Mouse (Mus musculus) lung, embryonic 16.5 days (tissue): Measurements from ENCODE around the gene Ppfia4. TPM values are rescaled to one million over a fixed set of nuclear protein-coding genes. Genes with fewer than 3 reads are reported as not detected.

ENCODE experiments used
- ATAC-seq: fragments of 200-750 bp; cut with Nextera tagmentation; 2 replicates; pipeline ENCODE4 v1.8.0; 2017; ENCODE audit warnings: low read depth, mild to moderate bottlenecking, moderate library complexity
- H3K27ac ChIP-seq: fragments of 300-500 bp; sonication (generic); 2 replicates; pipeline ENCODE4 v1.5.1; 2014; ENCODE audit warnings: mild to moderate bottlenecking, control low read depth, low read length
- H3K27me3 ChIP-seq: fragments of 300-500 bp; sonication (generic); 2 replicates; pipeline ENCODE4 v1.6.1; 2014; ENCODE audit warnings: low read depth, low read length, mixed read lengths; ENCODE audit not compliant: control insufficient read depth, insufficient read depth
- H3K36me3 ChIP-seq: fragments of 300-500 bp; sonication (generic); 2 replicates; pipeline ENCODE4 v1.6.1; 2014; ENCODE audit warnings: low read length; ENCODE audit not compliant: control insufficient read depth, insufficient read depth
- H3K4me1 ChIP-seq: fragments of 300-500 bp; sonication (generic); replicated peaks from 2 replicates; pipeline ENCODE4 v1.6.1; 2014; ENCODE audit warnings: low read length, mixed read lengths; ENCODE audit not compliant: control insufficient read depth, insufficient read depth
- H3K4me2 ChIP-seq: fragments of 300-500 bp; sonication (generic); 2 replicates; pipeline ENCODE4 v1.6.1; 2014; ENCODE audit warnings: low read depth, low read length, control low read depth
- H3K4me3 ChIP-seq: fragments of 300-500 bp; sonication (generic); 2 replicates; pipeline ENCODE4 v1.5.1; 2014; ENCODE audit warnings: mild to moderate bottlenecking, low read length, control low read depth
- H3K9ac ChIP-seq: fragments of 300-500 bp; sonication (generic); 2 replicates; pipeline ENCODE4 v1.6.1; 2014; ENCODE audit warnings: low read length, control low read depth
- H3K9me3 ChIP-seq: fragments of 300-500 bp; sonication (generic); 2 replicates; pipeline ENCODE4 v1.6.1; 2016; ENCODE audit warnings: low read length; ENCODE audit not compliant: control insufficient read depth
- WGBS: fragments of 180-500 bp; shearing (Covaris S2); extraction: QIAGEN DNeasy Blood & Tissue Kit; methylation state at CpG from one replicate; pipeline ENCODE4 v1.1.7; 2014; 5-methylcytosine and 5-hydroxymethylcytosine counted together
- polyA plus RNA-seq: library from polyadenylated mRNA; unstranded; fragments of >200 nt; fragmentation: Nextera tagmentation; extraction: Ambion mirVana; gene quantifications from 2 replicates; pipeline ENCODE4 v1.2.1, GENCODE M21; 2015

Gene Ppfia4
- polyA plus RNA-seq, 1 experiment from 2014 or later: 2.9 TPM

DNA sequence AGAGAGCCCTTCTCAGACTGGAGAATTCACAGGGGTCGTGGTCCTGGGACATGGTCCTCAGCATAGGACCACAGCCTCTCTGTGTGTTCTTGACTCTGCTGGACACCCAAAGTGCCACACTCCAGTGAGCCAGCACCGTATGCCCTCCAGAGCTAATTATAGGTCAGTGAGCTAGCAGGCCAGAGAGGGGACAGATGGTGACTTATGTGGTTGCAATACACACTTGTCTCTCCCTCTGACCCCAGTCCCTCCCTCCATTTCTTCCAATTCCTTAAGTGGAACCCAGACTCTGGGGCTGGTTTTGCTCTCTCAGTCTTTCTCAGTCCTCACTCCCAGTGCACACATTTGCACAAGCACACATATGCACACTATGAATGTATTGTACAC, 9.5 kb upstream of the Ppfia4 start:
- Histone ChIP-seq H3K27ac (no peak overlapping the region), H3K36me3 (peaks cover 13% of the 10 kb centered on the region), H3K9me3 (no peaks in the 10 kb centered on the region), H3K9ac (no peak overlapping the region), H3K27me3 (no peaks in the 10 kb centered on the region), H3K4me1 (peaks cover 3% of the 10 kb centered on the region; the same call in 1 of the 2 replicates), H3K4me2 (no peak overlapping the region), H3K4me3 (no peak overlapping the region)
- ATAC-seq: no peak
- 67% methylated on average over 2 of the region's 2 CpGs for WGBS

GRCm38 (mm10) chr1:134341641-134342277, 9.0 kb upstream of the Ppfia4 start:
- ATAC-seq: no peak
- Histone ChIP-seq H3K36me3 (peaks cover 10% of the 10 kb centered on the region), H3K27me3 (no peaks in the 10 kb centered on the region), H3K9me3 (no peaks in the 10 kb centered on the region), H3K9ac (no peak overlapping the region), H3K4me2 (no peak overlapping the region), H3K4me3 (no peak overlapping the region), H3K27ac (no peak overlapping the region), H3K4me1 (peaks cover 3% of the 10 kb centered on the region; the same call in 1 of the 2 replicates)
- 76% methylated on average over 5 of the region's 5 CpGs for WGBS

- Histone ChIP-seq H3K27me3 (no peaks in the 10 kb centered on the region), H3K4me2 (no peak overlapping the region), H3K4me3 (no peak overlapping the region), H3K4me1 (peaks cover 3% of the 10 kb centered on the region; the same call in 1 of the 2 replicates), H3K36me3 (no peaks in the 10 kb centered on the region), H3K9ac (no peak overlapping the region), H3K9me3 (no peaks in the 10 kb centered on the region), H3K27ac (no peak overlapping the region)
- ATAC-seq: no peak
- WGBS: 91% methylated on average over 18 of the region's 18 CpGs
Observed at GRCm38 (mm10) chr1:134339757-134340619, 7.3 kb upstream of the Ppfia4 start.

DNA sequence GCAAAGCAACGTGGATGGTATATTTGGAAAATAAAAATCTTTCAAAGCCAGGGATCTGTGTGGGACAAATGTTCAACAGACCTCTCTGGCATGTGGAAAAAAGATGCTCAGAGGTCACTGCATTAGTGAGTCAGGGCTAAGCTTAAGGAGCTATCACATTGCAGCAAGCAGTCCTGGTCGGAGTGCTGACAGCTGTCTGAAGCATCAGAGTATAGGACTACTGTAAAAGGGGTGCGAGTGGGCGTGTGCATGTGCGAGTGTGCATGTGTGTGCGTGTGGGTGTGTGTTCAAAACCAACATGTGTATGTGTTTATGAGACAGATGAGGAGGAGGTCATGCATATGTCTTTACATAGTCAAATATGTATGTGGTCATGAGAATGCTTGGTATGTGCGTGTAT, 6.4 kb upstream of the Ppfia4 start:
- no peaks in the 10 kb centered on the region for H3K36me3 ChIP-seq
- WGBS: 86% methylated on average over 7 of the region's 7 CpGs
- no peak overlapping the region for H3K9ac ChIP-seq
- H3K4me3 ChIP-seq: no peak overlapping the region
- no peak overlapping the region for H3K27ac ChIP-seq
- no peaks in the 10 kb centered on the region for H3K9me3 ChIP-seq
- 0 out of 2 replicates have a peak, but pooled peaks cover 3% of the 10 kb centered on the region for H3K4me1 ChIP-seq
- ATAC-seq: no peak
- H3K4me2 ChIP-seq: no peak overlapping the region
- no peaks in the 10 kb centered on the region for H3K27me3 ChIP-seq

GRCm38 (mm10) chr1:134336958-134337710, 4.4 kb upstream of the Ppfia4 start:
- H3K9me3 ChIP-seq: no peaks in the 10 kb centered on the region
- H3K4me3 ChIP-seq: no peak overlapping the region
- H3K27me3 ChIP-seq: no peaks in the 10 kb centered on the region
- no peak overlapping the region for H3K27ac ChIP-seq
- H3K9ac ChIP-seq: no peak overlapping the region
- 64% methylated on average over 11 of the region's 11 CpGs for WGBS
- ATAC-seq: no peak
- no peaks in the 10 kb centered on the region for H3K36me3 ChIP-seq
- no peak overlapping the region for H3K4me2 ChIP-seq
- peaks cover 10% of the 10 kb centered on the region for H3K4me1 ChIP-seq

DNA sequence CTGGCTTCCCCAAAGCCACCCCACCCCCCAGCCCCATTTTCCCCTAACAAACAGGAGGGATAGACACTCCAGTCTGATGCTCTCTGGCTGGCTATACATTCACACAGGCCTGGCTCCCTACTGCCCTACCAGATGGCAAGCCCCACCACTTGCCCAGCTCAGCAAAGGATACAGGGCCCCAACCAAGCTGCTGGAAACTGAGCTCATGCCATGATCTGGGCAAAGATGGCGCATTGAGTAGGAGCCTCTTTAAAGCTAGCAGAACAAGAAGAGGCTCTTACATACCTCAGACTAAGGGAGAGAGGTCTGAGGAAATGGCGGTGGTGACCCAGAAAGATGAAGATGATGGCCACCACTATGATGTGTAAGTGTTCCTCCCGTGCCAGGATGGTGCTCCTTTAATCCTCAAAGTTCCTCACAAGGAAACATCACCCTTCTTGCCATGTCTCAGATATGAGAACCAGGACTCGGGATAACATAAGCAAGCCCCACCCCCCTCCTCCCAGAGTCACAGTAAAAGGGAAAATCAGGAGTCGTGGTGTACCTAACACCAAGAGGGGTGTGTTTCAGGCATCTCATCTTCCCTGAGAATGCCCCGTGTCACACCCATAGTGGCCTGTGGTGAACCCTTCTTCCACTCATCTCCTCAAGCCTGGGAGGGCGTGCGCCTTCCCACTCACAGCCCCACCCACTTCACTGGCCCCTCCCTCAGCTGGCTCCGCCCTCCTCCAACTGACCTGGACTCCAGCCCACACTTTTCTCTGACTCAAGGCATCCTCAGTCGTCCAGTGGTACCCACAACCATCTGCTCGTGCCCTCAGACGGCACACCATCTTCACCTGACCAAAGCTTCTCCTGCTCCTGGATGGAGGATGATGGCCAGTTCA, 3.4 kb upstream of the Ppfia4 start:
- no peak for ATAC-seq
- WGBS: 80% methylated on average over 12 of the region's 12 CpGs

DNA sequence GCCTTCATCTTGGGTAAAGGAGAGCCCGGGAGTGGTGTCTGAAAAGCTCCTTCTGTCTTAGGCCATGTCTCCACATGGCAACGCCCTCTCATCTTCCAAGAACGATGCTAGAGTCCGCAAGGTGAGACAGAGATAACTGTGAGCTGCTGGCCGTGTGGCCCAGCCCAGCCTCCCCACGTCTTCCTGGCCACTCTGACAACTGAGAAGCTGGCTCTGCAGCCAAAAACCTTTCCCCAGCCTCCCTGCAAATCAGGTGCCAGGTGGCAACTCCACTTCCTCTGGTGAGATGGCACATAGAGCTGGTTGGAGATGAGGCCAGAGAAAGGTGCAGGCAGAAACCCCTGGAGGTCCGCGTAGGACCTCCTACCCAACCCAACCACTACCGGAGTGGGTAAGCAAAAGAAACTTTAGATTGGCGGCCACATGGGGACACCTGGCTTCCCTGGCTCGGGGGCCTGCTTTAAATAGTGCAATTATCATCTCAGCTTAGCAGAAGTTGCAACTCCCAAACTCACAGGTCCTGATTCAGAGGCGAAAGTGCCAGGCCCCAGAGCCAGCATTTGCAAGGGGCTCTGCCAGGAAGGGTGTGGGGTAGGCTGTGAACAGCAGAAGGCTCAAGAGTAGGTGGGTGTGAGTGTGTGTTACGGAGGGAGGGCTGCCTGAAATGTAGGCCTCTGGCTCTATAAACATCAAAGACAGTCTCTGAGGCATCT, 2.6 kb upstream of the Ppfia4 start:
- Histone ChIP-seq H3K4me1 (peaks cover 12% of the 10 kb centered on the region), H3K4me2 (no peak overlapping the region), H3K27ac (no peak overlapping the region), H3K4me3 (no peak overlapping the region), H3K9ac (no peak overlapping the region), H3K27me3 (no peaks in the 10 kb centered on the region), H3K9me3 (no peaks in the 10 kb centered on the region), H3K36me3 (no peaks in the 10 kb centered on the region)
- no peak for ATAC-seq
- WGBS: 69% methylated on average over 13 of the region's 13 CpGs

More for the DNA sequence above, 3.4 kb upstream of the Ppfia4 start:
- Histone ChIP-seq H3K27me3 (no peaks in the 10 kb centered on the region), H3K9me3 (no peaks in the 10 kb centered on the region), H3K27ac (no peak overlapping the region), H3K9ac (no peak overlapping the region), H3K4me1 (peaks cover 12% of the 10 kb centered on the region), H3K36me3 (no peaks in the 10 kb centered on the region), H3K4me3 (no peak overlapping the region), H3K4me2 (no peak overlapping the region)

DNA sequence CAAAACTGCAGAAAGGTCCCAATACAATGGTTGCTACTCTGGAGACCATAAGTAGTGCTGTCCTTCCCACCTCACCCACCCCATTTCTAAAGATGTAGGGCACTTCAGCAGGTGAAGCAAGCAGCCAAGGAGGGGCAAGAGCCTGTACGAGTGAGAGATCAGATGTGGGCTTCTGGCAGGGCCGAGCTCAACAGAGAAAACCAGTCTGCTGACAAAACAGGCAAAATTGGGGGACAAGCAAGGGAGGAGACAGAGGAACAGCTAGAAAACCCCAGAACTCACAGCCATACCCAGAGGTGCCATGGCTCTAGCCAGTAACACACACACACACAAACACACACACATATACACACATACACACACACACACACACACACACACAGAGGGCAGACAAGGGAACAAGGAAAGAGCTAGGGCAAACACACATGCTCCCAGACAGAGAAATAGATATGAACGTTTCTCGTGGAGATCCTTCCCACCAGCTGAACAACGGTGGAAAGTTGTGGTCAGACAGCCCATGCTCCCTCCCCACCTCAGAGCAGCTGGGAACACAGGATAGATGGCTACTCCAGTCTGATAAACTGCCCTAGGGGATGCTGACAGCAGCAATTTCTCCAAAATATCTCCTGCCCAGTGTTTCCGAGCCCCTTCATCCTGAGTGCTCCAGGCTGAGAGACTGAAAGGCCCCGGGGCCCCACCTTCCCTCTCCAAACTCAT, 1.5 kb upstream of the Ppfia4 start:
- H3K9ac ChIP-seq: no peak overlapping the region
- no peaks in the 10 kb centered on the region for H3K9me3 ChIP-seq
- no peaks in the 10 kb centered on the region for H3K36me3 ChIP-seq
- no peak overlapping the region for H3K4me3 ChIP-seq
- ATAC-seq: no peak
- peaks cover 12% of the 10 kb centered on the region for H3K4me1 ChIP-seq
- no peaks in the 10 kb centered on the region for H3K27me3 ChIP-seq
- H3K4me2 ChIP-seq: no peak overlapping the region
- 56% methylated on average over 7 of the region's 7 CpGs for WGBS
- H3K27ac ChIP-seq: no peak overlapping the region
